Mouse (Mus musculus) cortical plate, adult 2 months (tissue): ENCODE data around the gene Clec4n.

ENCODE experiments used
- CTCF ChIP-seq: fragments of 200-500 bp; IDR thresholded peaks from 2 replicates; pipeline ENCODE4 v1.5.1; 2011; ENCODE audit warnings: mild to moderate bottlenecking, control low read depth, low read length; ENCODE audit not compliant: insufficient read depth; ENCODE audit errors: extremely low read depth
- POLR2A ChIP-seq: fragments of 200-500 bp; IDR thresholded peaks from 2 replicates; pipeline ENCODE4 v1.6.1; 2011; ENCODE audit warnings: mild to moderate bottlenecking, low read length, control low read depth; ENCODE audit not compliant: insufficient read depth; ENCODE audit errors: extremely low read depth

GRCm38 (mm10) chr6:123237582-123237981 lies 7.9 kb downstream of the Clec4n start:
- TF ChIP-seq POLR2A, result no peak
- TF ChIP-seq CTCF, result no peak
